Mouse (Mus musculus) spleen, adult 10 weeks (tissue): Measurements from ENCODE around the gene Llgl1. TPM values are rescaled to one million over a fixed set of nuclear protein-coding genes. Genes with fewer than 3 reads are reported as not detected.

ENCODE experiments used
- polyA plus RNA-seq: library from polyadenylated mRNA; stranded (reverse); fragments of 350-450 nt; fragmentation: Illumina TruSeq; extraction: RNeasy Lipid Tissue Mini Kit (QIAGEN cat#74804); gene quantifications from one replicate; pipeline ENCODE4 v1.2.3, GENCODE M21; 2015; ENCODE audit warnings: low replicate concordance; ENCODE audit not compliant: insufficient read depth

Llgl1 gene
- polyA plus RNA-seq = 6.9 TPM

GRCm38 (mm10) chr11:60699524-60700075 is at the start of gene Llgl1:
TSS of gene Llgl1 (plus strand) at chr11:60699723.

DNA sequence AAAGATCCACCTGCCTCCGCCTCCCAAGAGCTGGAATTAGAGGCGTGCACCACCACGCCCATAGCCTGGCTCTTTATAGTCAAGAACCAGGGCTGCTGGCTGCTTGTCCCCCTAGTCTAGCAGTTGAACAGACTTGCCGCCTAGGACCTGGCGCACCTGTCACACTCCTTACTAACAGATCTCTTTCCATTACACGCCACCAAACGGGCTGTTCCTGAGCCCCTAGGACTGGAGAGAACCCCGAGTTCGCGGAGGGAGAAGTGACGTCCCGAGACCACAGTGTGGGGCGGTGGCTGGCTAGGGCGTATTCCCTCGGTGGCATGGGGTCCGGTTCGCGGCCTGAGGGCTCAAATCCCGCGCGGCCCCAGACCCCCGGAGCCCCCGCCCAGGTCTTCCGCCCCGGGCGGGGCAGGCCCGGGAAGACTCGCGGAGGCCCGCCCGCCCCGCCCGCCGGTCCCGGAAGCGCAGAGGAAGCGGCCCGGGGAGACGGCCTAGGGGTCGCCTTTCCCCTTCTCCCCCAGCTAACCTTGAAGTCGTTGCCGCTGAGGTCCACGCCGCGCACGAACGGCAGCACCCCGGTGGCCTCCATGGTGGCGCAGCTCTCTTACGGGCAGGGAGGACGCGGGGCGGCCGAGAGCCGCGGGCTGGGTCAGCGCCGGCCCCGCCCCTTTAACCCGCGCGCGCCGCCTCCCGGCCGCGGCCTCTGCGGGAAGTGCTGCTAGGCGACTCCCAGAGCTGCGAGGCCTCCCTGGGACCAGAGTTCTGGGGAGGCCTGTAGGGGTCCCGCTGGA is 27.3 kb downstream of the Llgl1 start, which contains the start of gene Flii:
TSS of gene Flii (minus strand) at position 663 of the 791 bp plus-strand sequence.

GRCm38 (mm10) chr11:60728260-60728761 is 28.8 kb downstream of the Llgl1 start, which contains the start of gene Mief2:
TSS of gene Mief2 (plus strand) at chr11:60728398.

Other genes with a start within 250 kb of the Llgl1 start
- 37.8 TPM for gene Drg2, start 245.1 kb upstream of the Llgl1 start, polyA plus RNA-seq
- gene Myo15, start 230.4 kb upstream of the Llgl1 start, polyA plus RNA-seq = 0.14 TPM
- 38.1 TPM for gene Alkbh5, start 163.3 kb upstream of the Llgl1 start, polyA plus RNA-seq
- 56.0 TPM for gene Flii, start 27.5 kb downstream of the Llgl1 start, polyA plus RNA-seq
- 4.3 TPM for gene Mief2, start 28.7 kb downstream of the Llgl1 start, polyA plus RNA-seq
- 14.0 TPM for gene Top3a, start 77.6 kb downstream of the Llgl1 start, polyA plus RNA-seq
- 36.9 TPM for gene Smcr8, start 77.8 kb downstream of the Llgl1 start, polyA plus RNA-seq
- 12.6 TPM for gene Shmt1, start 112.0 kb downstream of the Llgl1 start, polyA plus RNA-seq
- gene Dhrs7b, start 130.9 kb downstream of the Llgl1 start, polyA plus RNA-seq = 8.9 TPM
- 15.2 TPM for gene Tmem11, start 179.5 kb downstream of the Llgl1 start, polyA plus RNA-seq
- 8.3 TPM for gene Natd1, start 215.0 kb downstream of the Llgl1 start, polyA plus RNA-seq
- 32.8 TPM for gene Map2k3, start 232.3 kb downstream of the Llgl1 start, polyA plus RNA-seq